Mouse (Mus musculus): ENCODE measurements around the gene Ddx47.

Ddx47 gene

DNA sequence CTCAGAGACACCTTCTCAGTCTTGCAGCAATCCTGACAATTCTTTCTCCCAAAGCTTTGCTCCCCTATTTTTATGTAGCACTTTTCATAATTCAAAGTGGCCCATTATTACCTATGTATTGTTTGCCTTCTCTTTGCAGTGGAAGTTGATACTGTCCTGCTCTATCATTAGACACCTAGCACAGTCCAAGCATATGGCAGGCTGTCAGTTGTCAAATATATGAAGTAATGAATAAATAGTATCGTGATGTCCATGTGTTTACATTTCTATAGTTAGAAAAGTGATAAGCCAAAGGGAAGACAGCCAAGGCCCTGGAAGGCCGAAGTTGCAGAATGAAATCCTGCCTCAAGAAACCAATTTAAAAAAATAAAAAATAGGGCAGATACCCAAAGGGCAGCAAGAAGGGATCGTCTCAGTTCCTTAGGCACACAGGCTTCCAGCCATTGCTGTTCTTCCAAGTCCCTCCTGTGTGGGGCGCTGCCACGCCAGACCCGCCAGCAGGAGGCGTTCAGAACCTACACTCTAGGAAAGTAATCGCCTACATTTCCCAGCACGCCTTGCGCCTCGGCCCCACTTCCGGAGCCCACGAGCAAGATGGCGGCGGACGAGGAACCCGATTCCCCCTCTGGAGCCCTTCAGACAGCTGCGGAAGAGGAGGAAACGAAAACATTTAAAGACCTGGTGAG lies at the start of gene Ddx47:
Gene Ddx47 (plus strand): TSS at position 565 of the 686 bp plus-strand sequence.
- peak; percentile 90 for DNase-seq (ENCODE audit: low read depth, low spot score)

- no peak for DNase-seq (ENCODE audit: low read depth, low spot score)
Observed at GRCm38 (mm10) chr6:134961858-134962517, 49.4 kb upstream of the Ddx47 start.

DNA sequence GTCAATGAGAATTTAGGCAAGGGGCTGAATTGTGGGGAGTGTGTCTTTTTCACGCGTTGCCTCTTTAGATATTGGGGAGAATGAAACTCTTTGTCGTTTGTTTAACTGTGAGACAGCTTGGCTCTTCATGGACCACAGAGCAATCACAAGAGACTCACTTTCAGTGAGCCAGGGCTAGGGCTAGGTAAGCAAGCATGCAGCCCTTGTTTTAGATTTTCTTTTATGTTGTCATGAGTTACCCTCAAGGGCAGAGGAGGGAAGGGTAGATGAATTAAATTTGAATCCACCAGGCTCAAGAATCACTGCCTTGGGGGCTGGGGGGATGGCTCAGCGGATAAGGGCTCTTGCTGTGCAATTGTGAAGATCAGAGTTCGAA lies 48.9 kb upstream of the Ddx47 start:
- no peak for DNase-seq (ENCODE audit: low read depth, low spot score)

DNA sequence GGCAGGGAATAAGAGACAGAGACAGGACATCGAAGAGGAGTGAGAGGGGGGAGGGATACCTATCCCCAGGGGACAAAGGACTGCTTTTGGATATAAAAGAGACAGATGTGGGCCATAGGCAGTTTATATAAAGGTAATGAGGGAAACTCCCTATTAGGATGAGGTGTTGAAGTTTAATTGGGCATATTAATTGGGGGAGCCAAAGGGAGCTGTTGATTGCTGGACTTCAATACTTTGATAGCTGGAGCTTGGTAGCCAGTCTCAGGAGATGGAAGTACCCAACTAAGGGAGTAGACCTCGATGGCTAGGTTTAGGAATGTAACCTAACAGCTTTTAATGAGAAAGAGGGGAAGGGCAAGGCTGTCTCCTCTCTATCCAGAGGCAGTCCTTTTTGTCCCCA lies 47.5 kb upstream of the Ddx47 start:
- DNase-seq (ENCODE audit: low read depth, low spot score) = no peak

GRCm38 (mm10) chr6:134966681-134967080 lies 44.7 kb upstream of the Ddx47 start:
- DNase-seq (ENCODE audit: low read depth, low spot score) = no peak

GRCm38 (mm10) chr6:134968326-134968725 lies 43.1 kb upstream of the Ddx47 start:
- DNase-seq (ENCODE audit: low read depth, low spot score) = no peak

DNA sequence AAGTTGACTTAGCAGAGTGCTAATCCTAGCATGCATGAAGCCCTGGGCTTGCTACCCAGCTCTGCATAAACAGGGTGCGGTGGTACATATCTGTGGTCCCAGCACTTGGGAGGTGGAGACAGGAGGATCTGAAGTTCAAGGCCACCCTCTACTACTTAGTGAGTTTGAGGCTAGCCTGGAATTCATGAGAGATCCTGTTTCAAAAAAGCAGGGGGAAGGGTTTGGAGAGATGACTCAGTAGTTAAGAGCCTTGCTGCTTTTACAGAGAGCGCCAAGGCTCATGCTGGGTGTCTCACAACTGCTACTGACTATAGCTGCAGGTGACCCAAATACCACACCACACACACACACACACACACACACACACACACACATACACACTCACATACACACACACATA lies 41.9 kb upstream of the Ddx47 start:
- no peak for DNase-seq (ENCODE audit: low read depth, low spot score)

DNA sequence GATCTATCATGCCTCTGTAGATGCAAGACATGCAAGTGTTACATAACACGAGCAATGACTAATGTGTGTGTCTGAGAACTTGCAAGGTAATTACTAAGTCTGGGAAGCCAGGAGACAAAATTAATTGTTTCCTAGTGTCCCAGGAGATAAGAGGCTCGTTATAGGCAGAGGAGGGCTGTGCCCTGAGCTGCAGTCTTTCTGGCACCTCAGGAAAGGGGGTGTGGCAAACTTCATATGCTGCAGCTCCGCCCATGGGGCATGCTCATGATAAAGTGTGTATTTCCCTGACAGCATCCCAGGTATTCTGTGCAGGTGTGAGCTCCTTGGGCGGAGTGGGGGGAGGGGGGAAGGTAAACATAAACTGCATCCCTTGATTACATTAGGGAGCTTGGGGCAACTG lies 39.3 kb upstream of the Ddx47 start:
- no peak for DNase-seq (ENCODE audit: low read depth, low spot score)

- no peak for DNase-seq (ENCODE audit: low read depth, low spot score)
Observed at GRCm38 (mm10) chr6:134976628-134977027, 34.8 kb upstream of the Ddx47 start.

- peak; percentile 16 for DNase-seq (ENCODE audit: low read depth, low spot score)
Observed at GRCm38 (mm10) chr6:134981231-134982062, 30.0 kb upstream of the Ddx47 start, which contains the start of gene Apold1. Apold1 (plus strand) TSS chr6:134981718.

DNA sequence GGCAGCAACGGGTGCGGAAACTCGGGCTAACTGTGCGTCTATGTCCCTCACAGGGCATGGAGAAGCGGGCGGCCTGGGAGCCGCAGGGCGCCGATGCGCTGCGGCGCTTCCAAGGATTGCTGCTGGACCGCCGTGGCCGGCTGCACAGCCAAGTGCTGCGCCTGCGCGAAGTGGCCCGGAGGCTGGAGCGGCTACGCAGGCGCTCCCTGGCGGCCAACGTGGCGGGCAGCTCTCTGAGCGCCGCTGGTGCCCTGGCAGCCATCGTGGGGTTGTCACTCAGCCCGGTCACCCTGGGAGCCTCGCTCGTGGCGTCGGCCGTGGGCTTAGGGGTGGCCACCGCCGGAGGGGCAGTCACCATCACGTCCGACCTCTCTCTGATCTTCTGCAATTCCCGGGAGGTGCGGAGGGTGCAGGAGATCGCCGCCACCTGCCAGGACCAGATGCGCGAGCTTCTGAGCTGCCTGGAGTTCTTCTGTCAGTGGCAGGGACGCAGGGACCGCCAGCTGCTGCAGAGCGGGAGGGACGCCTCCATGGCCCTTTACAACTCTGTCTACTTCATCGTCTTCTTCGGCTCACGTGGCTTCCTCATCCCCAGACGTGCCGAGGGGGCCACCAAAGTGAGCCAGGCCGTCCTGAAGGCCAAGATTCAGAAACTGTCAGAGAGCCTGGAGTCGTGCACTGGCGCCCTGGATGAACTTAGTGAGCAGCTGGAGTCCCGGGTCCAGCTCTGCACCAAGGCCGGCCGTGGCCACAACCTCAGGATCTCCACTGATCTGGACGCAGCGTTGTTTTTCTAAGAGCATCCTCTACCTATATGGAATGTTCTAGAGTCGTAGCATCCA lies 27.7 kb upstream of the Ddx47 start:
- peak; percentile 80 for DNase-seq (ENCODE audit: low read depth, low spot score)

DNA sequence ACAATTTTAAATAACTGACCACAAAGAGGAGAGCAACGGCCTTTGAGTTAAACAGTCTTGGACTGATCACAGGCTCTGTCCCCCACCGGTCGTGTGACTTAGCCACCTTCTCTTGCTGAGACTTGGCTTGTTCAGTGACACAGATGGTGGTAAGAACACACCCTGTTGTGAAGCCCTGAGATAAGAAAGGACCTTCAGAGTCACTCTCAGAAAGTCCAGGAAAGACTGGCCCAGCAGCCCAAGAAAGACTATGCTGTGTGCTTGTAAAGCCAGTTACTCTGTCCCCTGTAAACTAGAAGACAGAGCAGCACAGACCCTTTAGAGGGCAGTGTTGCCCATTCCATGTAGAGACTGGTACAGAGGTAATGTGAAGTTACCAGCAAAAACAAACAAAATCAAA lies 26.7 kb upstream of the Ddx47 start:
- DNase-seq (ENCODE audit: low read depth, low spot score) = peak; percentile 80

DNA sequence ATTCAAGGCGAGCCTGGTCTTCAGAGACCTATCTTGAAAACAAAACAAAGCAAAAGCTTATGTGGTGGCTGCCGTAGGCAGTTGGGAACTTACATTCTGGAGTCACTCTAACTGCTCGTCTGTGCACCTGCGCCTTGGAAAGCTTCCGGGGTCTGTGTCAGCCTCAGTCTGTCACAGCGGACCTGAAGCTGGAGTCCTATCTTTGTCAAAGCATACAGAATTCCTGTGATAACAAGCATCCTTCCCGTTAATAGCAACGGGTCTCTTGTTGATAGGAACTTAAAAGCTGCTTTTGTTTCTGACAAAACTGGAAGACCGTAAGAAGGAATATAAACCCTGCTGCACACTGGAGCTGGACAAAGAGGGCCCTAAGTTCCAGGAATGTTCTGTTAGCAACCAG lies 23.0 kb upstream of the Ddx47 start:
- DNase-seq (ENCODE audit: low read depth, low spot score) = no peak

GRCm38 (mm10) chr6:134990674-134991073 lies 20.7 kb upstream of the Ddx47 start:
- no peak for DNase-seq (ENCODE audit: low read depth, low spot score)

GRCm38 (mm10) chr6:134994031-134994651 lies 17.3 kb upstream of the Ddx47 start:
- DNase-seq (ENCODE audit: low read depth, low spot score) = no peak

DNA sequence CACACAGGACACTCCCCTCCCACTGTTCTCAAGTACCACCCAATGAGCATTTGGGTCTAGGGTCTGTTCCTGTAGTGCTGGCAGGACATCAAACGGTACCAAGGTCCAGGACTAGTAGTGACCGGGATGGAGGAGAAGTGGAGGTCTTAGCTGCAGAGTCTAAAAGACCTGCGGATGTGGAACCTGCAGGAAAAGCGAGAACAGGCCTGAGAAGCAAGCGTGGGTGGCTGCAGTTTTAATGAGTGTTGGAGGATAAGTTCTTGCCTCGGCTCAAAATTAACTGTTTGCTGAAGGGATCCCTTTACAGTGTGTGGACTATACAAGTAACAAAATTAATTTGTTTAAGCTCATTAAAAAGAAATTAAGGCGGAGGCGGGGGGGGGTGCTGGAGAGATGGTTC lies 16.4 kb upstream of the Ddx47 start:
- no peak for DNase-seq (ENCODE audit: low read depth, low spot score)

DNA sequence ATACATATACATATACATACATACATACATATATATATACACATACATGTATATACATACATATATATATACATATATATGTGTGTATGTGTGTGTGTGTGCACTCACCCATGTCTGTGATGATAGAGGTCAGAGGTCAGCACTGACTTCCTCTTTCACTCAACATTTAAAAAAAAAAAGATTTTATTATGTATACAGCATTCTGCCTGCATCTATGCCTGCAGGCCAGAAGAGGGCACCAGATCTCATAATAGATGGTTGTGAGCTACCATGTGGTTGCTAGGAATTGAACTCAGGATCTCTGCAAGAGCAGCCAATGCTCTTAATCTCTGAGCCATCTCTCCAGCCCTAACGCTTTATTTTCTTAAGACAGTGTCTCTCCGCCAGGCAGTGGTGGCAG lies 14.5 kb upstream of the Ddx47 start:
- no peak for DNase-seq (ENCODE audit: low read depth, low spot score)

- DNase-seq (ENCODE audit: low read depth, low spot score) = no peak
Observed at GRCm38 (mm10) chr6:134998076-134998475, 13.3 kb upstream of the Ddx47 start.

DNA sequence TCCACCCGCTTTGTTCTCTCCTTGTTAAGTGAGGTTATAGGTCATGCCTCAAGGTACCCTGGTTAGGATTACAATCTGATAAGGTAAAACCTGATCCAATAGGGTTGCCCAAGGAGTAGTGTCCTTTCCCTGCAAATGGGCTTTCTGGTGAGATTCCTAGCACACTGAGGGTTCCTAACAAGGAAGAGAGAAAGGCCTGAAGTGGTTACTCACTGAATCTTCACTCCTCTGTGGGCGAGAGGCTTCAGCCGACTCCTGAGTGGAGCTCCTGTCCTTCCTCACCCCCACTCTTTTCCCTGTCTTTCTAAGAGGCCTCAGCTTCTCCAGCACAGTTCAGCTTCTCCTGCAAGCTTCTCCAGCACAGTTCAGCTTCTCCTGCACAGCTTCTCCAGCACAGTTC lies 12.6 kb upstream of the Ddx47 start:
- no peak for DNase-seq (ENCODE audit: low read depth, low spot score)

DNA sequence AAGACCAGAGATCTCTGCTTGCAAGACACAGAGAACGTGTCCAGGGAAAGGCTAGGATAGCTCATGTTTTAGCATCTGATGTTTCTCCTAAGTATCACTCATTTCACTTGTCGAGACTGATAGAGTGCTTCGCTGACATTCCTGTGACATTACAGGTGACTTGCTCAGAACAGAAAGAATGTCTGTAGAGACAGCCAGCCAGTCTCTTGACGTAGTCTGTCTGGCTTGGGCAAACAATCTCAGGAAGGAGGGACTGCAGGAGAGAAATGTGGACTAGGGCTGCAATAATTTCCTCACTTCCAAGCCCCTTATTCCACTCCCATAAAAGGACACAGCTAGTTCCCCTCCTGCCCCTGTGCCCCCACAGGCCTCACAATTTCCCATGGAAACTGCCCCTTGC lies 11.1 kb upstream of the Ddx47 start:
- no peak for DNase-seq (ENCODE audit: low read depth, low spot score)

GRCm38 (mm10) chr6:135001991-135002390 lies 9.4 kb upstream of the Ddx47 start:
- DNase-seq (ENCODE audit: low read depth, low spot score) = no peak

Measured in c-Kit-negative CD71-positive TER-119-positive erythroid progenitor cells, embryonic 14.5 days (primary cell).